Mouse (Mus musculus): Measurements from ENCODE around the gene Rnf187. TPM values are rescaled to one million over a fixed set of nuclear protein-coding genes. Genes with fewer than 3 reads are reported as not detected.

Gene Rnf187
- total and polyA plus RNA-seq, 2 experiments from 2014 or later = 700 to 925 TPM

GRCm38 (mm10) chr11:58970831-58971530, 32.3 kb upstream of the Rnf187 start:
- ATAC-seq (ENCODE audit: low FRiP score) (no peak), DNase-seq (ENCODE audit: low spot score) (no peak)
- 88% methylated on average over 21 of the region's 21 CpGs for WGBS
- Histone ChIP-seq H3K36me3 (ENCODE audit: insufficient read depth, low read length) (peaks cover 7% of the 10 kb centered on the region; the same call in 1 of the 2 replicates), H3K9me3 (ENCODE audit: low read length) (no peaks in the 10 kb centered on the region), H3K27ac (ENCODE audit: low read depth, low read length) (no peak overlapping the region), H3K27me3 (ENCODE audit: insufficient read depth, low read length) (no peaks in the 10 kb centered on the region), H3K4me3 (ENCODE audit: low read depth, low read length) (no peak overlapping the region), H3K4me1 (ENCODE audit: insufficient read depth, low read length) (no peaks in the 10 kb centered on the region), H3K4me2 (ENCODE audit: low read depth, low read length, poor library complexity, severe bottlenecking) (no peak overlapping the region), H3K9ac (replicated peaks; ENCODE audit: low read length, poor library complexity, severe bottlenecking) (no peak overlapping the region)
- TF ChIP-seq CTCF (IDR thresholded peaks at IDR 0.05) = peak; percentile 23; the same call in 1 of the 2 replicates

DNA sequence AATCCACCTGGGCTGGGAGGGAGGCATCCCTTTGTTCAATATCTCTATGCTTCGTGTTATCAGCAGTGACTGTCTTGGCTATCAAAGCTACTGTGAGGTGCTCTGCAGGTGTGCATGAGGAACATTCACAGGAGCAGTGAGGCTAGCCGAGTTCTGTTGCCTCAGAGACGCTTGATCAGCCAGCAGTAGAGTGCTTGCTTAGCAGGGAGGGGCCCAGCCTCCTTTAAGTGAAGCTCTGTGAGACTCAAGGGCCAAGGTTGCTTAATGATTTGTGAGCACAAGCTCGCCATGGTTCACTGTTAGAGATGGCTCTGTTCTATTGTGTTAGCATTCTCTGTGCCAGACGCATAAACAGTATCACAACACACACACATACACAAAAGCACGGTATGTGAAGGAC, 30.9 kb upstream of the Rnf187 start:
- Histone ChIP-seq H3K27ac (ENCODE audit: low read depth, low read length) (no peak overlapping the region), H3K4me2 (ENCODE audit: low read depth, low read length, poor library complexity, severe bottlenecking) (no peak overlapping the region), H3K36me3 (ENCODE audit: insufficient read depth, low read length) (peaks cover 7% of the 10 kb centered on the region; the same call in 1 of the 2 replicates), H3K9ac (replicated peaks; ENCODE audit: low read length, poor library complexity, severe bottlenecking) (no peak overlapping the region), H3K9me3 (ENCODE audit: low read length) (no peaks in the 10 kb centered on the region), H3K27me3 (ENCODE audit: insufficient read depth, low read length) (no peaks in the 10 kb centered on the region), H3K4me3 (ENCODE audit: low read depth, low read length) (no peak overlapping the region), H3K4me1 (ENCODE audit: insufficient read depth, low read length) (no peaks in the 10 kb centered on the region)
- DNase-seq (ENCODE audit: low spot score) (no peak), ATAC-seq (ENCODE audit: low FRiP score) (no peak)
- TF ChIP-seq CTCF (IDR thresholded peaks at IDR 0.05) = no peak
- 75% methylated on average over 6 of the region's 6 CpGs for WGBS

GRCm38 (mm10) chr11:58969027-58969426, 30.3 kb upstream of the Rnf187 start:
- TF ChIP-seq CTCF (IDR thresholded peaks at IDR 0.05) = no peak

GRCm38 (mm10) chr11:58968551-58968950, 29.8 kb upstream of the Rnf187 start:
- no peak overlapping the region for H3K9ac ChIP-seq (replicated peaks; ENCODE audit: low read length, poor library complexity, severe bottlenecking)
- no peak for TF ChIP-seq CTCF (IDR thresholded peaks at IDR 0.05)
- ATAC-seq (ENCODE audit: low FRiP score) = no peak
- no peak overlapping the region for H3K4me3 ChIP-seq (ENCODE audit: low read depth, low read length)
- no peak overlapping the region for H3K27ac ChIP-seq (ENCODE audit: low read depth, low read length)
- WGBS = 83% methylated on average over 7 of the region's 7 CpGs
- H3K9me3 ChIP-seq (ENCODE audit: low read length) = no peaks in the 10 kb centered on the region
- H3K4me2 ChIP-seq (ENCODE audit: low read depth, low read length, poor library complexity, severe bottlenecking) = no peak overlapping the region
- no peaks in the 10 kb centered on the region for H3K4me1 ChIP-seq (ENCODE audit: insufficient read depth, low read length)
- DNase-seq (ENCODE audit: low spot score) = no peak
- peaks cover 7% of the 10 kb centered on the region; the same call in 1 of the 2 replicates for H3K36me3 ChIP-seq (ENCODE audit: insufficient read depth, low read length)
- no peaks in the 10 kb centered on the region for H3K27me3 ChIP-seq (ENCODE audit: insufficient read depth, low read length)

More at GRCm38 (mm10) chr11:58969027-58969426, 30.3 kb upstream of the Rnf187 start:
- Histone ChIP-seq H3K36me3 (ENCODE audit: insufficient read depth, low read length) (peaks cover 7% of the 10 kb centered on the region; the same call in 1 of the 2 replicates), H3K27ac (ENCODE audit: low read depth, low read length) (no peak overlapping the region), H3K27me3 (ENCODE audit: insufficient read depth, low read length) (no peaks in the 10 kb centered on the region), H3K9ac (replicated peaks; ENCODE audit: low read length, poor library complexity, severe bottlenecking) (no peak overlapping the region), H3K4me2 (ENCODE audit: low read depth, low read length, poor library complexity, severe bottlenecking) (no peak overlapping the region), H3K4me1 (ENCODE audit: insufficient read depth, low read length) (no peaks in the 10 kb centered on the region), H3K4me3 (ENCODE audit: low read depth, low read length) (no peak overlapping the region), H3K9me3 (ENCODE audit: low read length) (no peaks in the 10 kb centered on the region)
- DNase-seq (ENCODE audit: low spot score) (no peak), ATAC-seq (ENCODE audit: low FRiP score) (no peak)
- 89% methylated on average over 8 of the region's 8 CpGs for WGBS

GRCm38 (mm10) chr11:58967346-58967745, 28.6 kb upstream of the Rnf187 start:
- peaks cover 7% of the 10 kb centered on the region; the same call in 1 of the 2 replicates for H3K36me3 ChIP-seq (ENCODE audit: insufficient read depth, low read length)
- DNase-seq (ENCODE audit: low spot score) (peak; percentile 45), ATAC-seq (ENCODE audit: low FRiP score) (no peak)
- H3K27ac ChIP-seq (ENCODE audit: low read depth, low read length) = no peak overlapping the region
- 100% methylated on average over 1 of the region's 1 CpGs for WGBS
- no peak overlapping the region for H3K9ac ChIP-seq (replicated peaks; ENCODE audit: low read length, poor library complexity, severe bottlenecking)
- no peak overlapping the region for H3K4me3 ChIP-seq (ENCODE audit: low read depth, low read length)
- peak; percentile 77 for TF ChIP-seq CTCF (IDR thresholded peaks at IDR 0.05)
- no peaks in the 10 kb centered on the region for H3K4me1 ChIP-seq (ENCODE audit: insufficient read depth, low read length)
- no peaks in the 10 kb centered on the region for H3K27me3 ChIP-seq (ENCODE audit: insufficient read depth, low read length)
- H3K9me3 ChIP-seq (ENCODE audit: low read length) = no peaks in the 10 kb centered on the region
- no peak overlapping the region for H3K4me2 ChIP-seq (ENCODE audit: low read depth, low read length, poor library complexity, severe bottlenecking)

DNA sequence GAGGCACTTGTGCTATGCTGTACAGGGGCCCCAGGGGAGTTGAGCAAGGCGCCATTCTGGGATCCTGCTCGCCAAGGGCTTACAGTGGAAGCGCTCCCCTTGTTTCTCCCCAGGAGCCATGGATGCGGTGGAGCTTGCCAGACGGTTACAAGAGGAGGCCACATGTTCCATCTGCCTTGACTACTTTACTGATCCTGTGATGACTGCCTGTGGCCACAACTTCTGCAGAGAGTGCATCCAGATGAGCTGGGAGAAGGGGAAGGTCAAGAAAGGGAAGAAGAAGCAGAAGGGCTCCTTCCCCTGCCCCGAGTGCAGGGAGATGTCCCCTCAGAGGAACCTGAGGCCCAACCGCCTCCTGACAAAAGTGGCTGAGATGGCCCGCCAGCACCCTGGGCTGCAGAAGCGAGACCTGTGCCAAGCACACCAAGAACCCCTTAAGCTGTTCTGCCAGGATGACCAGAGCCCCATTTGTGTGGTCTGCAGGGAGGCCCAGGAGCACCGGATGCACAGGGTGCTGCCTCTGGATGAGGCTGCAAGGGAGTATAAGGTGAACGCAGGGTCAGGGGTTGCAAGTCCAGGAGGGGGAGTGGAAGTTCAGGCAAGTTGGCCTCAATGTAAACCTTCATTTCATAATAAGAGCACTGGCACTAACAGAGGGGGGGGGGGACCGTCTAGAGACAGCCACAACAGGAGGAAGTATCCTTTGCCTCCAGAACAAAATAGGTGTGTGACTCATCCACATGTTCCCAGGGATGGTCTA, 26.5 kb upstream of the Rnf187 start:
- no peak overlapping the region for H3K9ac ChIP-seq (replicated peaks; ENCODE audit: low read length, poor library complexity, severe bottlenecking)

More for the DNA sequence above, 26.5 kb upstream of the Rnf187 start:
- peaks cover 4% of the 10 kb centered on the region; the same call in 1 of the 2 replicates for H3K36me3 ChIP-seq (ENCODE audit: insufficient read depth, low read length)
- WGBS = 47% methylated on average over 12 of the region's 12 CpGs
- no peaks in the 10 kb centered on the region for H3K9me3 ChIP-seq (ENCODE audit: low read length)
- TF ChIP-seq CTCF (IDR thresholded peaks at IDR 0.05) = no peak
- H3K27ac ChIP-seq (ENCODE audit: low read depth, low read length) = no peak overlapping the region
- H3K4me2 ChIP-seq (ENCODE audit: low read depth, low read length, poor library complexity, severe bottlenecking) = no peak overlapping the region
- ATAC-seq (ENCODE audit: low FRiP score) (no peak), DNase-seq (ENCODE audit: low spot score) (no peak)
- H3K27me3 ChIP-seq (ENCODE audit: insufficient read depth, low read length) = no peaks in the 10 kb centered on the region
- H3K4me3 ChIP-seq (ENCODE audit: low read depth, low read length) = no peak overlapping the region
- H3K4me1 ChIP-seq (ENCODE audit: insufficient read depth, low read length) = no peaks in the 10 kb centered on the region
